Mouse (Mus musculus): ENCODE measurements around the gene Slc26a1. TPM values are rescaled to one million over a fixed set of nuclear protein-coding genes. Genes with fewer than 3 reads are reported as not detected.

Gene Slc26a1
- not detected for total RNA-seq (2021)

GRCm38 (mm10) chr5:108675251-108675816 is at the start of gene Slc26a1:
TSS of gene Slc26a1 (minus strand) at chr5:108675569.
- DNase-seq = no peak
- intact Hi-C loops (cut with DNase I) = no loop called here

GRCm38 (mm10) chr5:108724006-108724405 is 48.6 kb upstream of the Slc26a1 start:
- DNase-seq = no peak
- intact Hi-C loops (cut with DNase I) = no loop called here

DNA sequence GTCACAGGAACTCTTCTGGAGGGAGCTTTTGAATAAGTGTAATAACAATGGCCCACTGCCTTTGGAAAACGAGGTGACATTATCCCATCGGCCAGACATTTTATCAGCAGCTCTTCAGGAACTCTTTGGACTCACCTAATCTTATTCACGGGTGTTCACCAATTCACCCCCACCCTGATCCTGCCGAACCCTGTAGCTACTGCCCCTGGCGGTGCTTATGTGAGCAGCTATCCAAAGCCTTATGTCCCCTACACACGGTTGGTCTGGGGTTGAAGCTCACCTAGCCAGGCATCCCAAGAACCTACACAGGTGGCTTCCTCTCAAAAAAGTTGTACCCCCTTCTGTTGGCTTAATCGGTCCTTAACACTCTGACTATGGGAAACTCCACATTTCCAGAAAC is 44.4 kb upstream of the Slc26a1 start:
- no peak for DNase-seq
- intact Hi-C loops (cut with DNase I) = no loop called here

DNA sequence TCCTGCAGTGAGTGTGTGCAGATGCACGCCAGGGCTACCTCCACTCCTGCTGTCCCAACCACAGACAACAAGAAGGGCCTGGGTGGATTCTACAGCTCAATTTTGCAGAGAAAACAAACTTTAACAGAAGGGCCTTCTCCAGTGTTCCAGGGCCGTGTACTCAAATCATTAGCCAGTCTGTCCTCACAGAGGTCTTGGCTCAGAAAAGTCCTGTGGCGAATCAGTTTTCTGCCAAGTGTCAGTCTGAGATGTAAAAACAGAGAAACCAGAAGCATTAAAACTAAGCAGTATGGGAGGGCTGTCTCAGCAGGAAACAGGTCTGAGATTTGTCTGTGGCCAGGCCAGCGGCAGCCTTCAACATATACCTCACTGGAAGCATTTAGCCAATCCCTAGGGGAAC is 42.7 kb upstream of the Slc26a1 start:
- DNase-seq = no peak
- intact Hi-C loops (cut with DNase I) = no loop called here

- intact Hi-C loops (cut with DNase I) = no loop called here
These were observed 40.6 kb upstream of the Slc26a1 start for GRCm38 (mm10) chr5:108715974-108716373.

DNA sequence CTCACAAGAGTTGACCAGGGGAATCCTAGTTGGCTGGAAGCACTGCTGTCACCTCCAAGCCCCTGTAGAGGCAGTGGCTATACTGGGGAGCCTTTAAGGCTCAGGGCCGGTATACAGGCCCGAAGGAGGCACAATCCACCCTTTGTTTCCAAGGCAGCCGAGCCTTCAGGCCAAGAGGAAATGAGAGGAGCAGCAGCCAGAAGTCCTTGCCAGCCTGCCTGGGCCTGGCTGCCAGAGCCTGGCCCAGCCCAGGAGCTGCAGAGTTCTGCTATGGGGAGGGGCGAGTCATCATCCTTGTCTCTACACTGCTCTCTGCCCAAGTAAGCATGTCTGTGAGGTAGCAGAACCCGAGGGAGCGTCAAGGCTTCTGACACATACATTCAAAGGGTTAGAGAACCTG is 38.8 kb upstream of the Slc26a1 start:
- peak in 1 of 2 experiments; percentile 25 for DNase-seq
- intact Hi-C loops (cut with DNase I) = no loop called here

More at GRCm38 (mm10) chr5:108715974-108716373, 40.6 kb upstream of the Slc26a1 start:
- DNase-seq = no peak

- intact Hi-C loops (cut with DNase I) = no loop called here
- no peak for DNase-seq
These were observed 38.3 kb upstream of the Slc26a1 start for GRCm38 (mm10) chr5:108713691-108714090.

DNA sequence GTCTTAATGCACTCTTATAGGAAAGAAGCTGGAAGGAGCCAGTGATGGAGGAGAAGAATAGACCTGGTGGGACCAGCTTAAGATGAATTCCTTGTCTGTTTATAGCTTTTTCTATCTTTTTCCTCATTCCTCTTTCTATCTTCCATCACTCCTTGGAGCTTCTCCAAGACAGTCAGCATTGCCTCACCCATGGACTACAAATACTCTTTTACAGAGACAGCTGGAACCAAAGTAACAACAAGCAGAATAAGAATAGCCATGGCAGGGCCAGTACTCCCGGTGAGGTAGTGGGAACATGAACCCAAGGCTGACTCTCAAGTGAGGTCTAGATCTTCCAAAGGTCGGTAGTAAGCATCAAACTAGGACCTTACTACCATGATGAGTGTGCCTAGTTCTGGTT is 37.7 kb upstream of the Slc26a1 start:
- intact Hi-C loops (cut with DNase I) = no loop called here
- no peak for DNase-seq

GRCm38 (mm10) chr5:108711968-108712367 is 36.6 kb upstream of the Slc26a1 start:
- no peak for DNase-seq
- intact Hi-C loops (cut with DNase I) = no loop called here

GRCm38 (mm10) chr5:108708981-108709731 is 33.8 kb upstream of the Slc26a1 start:
- no peak for DNase-seq
- intact Hi-C loops (cut with DNase I) = no loop called here

- intact Hi-C loops (cut with DNase I) = no loop called here
- DNase-seq = no peak
These were observed 33.0 kb upstream of the Slc26a1 start for GRCm38 (mm10) chr5:108708419-108708818.

DNA sequence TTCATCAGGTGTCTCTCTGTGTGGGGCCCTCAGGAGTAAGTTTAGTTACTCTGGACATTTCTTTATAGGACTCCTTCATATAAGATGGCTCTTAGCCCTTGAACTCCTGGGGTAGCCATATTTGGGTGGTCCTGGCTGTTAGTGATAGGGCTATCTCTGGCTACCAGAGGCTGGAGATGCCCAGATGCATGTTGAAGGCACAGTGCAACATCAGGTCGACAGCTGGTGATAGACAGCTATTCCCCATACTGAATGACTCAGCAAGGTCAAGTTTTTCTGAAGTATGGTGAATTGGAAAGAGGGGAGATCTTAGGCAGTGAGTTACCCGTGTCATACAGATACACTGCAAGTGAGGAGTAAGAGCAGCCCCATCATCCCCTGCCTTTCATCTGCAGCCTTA is 32.4 kb upstream of the Slc26a1 start:
- intact Hi-C loops (cut with DNase I) = no loop called here
- no peak for DNase-seq

- DNase-seq = no peak
- intact Hi-C loops (cut with DNase I) = no loop called here
These were observed 28.6 kb upstream of the Slc26a1 start for GRCm38 (mm10) chr5:108703754-108704626.

- intact Hi-C loops (cut with DNase I) = no loop called here
- no peak for DNase-seq
These were observed 26.1 kb upstream of the Slc26a1 start for GRCm38 (mm10) chr5:108701341-108702021.

DNA sequence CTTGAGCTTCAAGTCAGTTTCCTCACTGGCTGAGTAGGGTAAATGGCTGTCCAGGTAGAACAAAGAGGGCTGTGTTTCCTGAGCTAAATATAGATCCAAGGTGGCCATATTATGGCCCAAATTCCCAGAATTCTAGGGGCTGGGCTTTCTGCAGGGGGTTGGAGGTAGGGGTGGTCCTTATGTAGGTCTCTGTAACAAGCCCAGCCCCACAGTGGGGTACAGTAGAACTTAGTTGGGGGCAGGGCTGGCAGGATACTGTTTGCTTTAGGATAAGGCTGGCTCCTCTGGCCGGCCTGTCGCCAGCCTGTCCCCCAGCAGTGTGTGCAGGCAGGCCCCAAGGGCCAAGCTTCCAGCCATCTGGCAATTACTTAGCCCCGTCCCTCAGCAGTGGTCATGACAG is 25.0 kb upstream of the Slc26a1 start:
- DNase-seq = no peak
- intact Hi-C loops (cut with DNase I) = no loop called here

- DNase-seq = no peak
- intact Hi-C loops (cut with DNase I) = no loop called here
These were observed 22.0 kb upstream of the Slc26a1 start for GRCm38 (mm10) chr5:108697341-108697753.

DNA sequence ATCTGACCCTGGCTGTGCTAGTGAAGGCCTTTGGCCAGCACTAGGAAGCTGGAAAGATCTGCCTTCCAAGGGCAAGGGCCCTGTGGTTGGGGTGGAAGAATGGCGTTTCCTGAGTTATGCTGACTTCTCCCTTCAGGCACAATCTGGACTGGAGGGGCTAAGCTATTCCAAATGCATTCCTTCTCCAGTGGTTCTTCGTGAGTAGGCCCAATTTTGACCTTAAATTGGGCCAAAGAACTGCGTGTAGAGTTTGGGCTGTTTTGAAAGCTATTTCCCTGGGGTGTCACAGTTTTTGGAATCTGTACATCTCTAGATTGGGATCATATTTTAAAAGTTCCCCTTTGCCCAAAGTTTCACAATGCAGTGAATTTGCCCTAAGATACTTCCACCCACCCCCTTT is 21.2 kb upstream of the Slc26a1 start:
- intact Hi-C loops (cut with DNase I) = no loop called here
- no peak for DNase-seq

DNA sequence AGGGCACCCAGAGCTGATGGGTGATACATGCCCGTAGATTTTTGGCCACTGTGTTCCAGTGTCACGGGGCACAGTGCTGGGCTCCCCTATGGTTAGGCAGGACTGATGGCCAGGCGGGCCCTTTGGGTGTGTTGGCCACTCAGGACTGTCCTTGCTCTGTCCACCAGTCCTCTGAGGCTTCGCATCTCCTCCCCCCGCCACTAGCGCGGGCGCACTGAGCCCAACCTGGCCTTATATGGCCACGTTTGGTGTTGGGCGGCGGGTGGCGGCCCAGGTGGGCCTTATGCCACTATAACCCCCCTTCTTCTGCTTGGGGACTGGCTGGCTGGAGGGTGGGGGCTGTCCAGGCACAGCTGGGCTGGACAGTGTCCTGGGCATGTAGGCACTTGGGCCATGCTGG is 20.5 kb upstream of the Slc26a1 start:
- intact Hi-C loops (cut with DNase I) = no loop called here

DNA sequence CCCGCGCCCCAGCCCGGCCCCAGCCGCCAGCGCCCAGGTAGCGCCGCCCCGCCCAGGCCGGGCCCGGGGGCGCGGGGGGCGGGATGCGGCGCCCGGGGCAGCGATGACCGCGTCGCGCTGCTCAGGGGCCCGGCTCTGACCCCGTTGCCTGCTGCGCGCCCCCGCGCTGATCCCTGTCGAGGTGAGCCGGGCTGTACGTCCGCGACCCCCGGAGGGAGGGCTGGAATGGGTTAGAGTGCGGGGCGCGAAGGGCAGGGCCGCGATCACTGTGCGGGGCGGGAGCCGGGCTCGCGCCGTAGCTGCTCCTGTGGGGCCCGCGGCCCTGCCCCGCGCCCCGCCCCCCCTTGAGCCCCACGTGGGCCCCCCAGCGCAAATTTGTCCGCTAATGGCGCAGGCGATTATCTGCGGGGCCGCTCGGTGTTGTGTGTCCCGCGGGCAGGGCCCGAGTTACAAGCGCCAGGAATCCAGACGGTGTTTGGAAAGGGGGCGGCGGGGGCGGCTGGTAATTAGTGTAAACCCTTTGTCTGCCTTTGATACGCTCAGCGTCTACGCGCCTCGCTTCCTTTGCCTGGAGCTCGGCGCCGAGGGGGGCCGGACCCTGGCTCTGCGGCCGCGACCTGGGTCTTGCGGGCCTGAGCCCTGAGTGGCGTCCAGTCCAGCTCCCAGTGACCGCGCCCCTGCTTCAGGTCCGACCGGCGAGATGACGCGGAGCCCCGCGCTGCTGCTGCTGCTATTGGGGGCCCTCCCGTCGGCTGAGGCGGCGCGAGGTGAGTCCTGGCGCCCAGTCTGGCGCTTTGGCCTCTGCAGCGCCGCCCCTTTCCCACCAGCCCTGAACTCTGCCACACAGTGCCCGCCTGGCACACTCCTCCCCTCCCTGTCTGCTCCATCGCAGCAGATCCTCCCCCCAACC is 19.2 kb upstream of the Slc26a1 start:
- intact Hi-C loops (cut with DNase I) = no loop called here
- peak; percentile 29 to 38 for DNase-seq

More for the DNA sequence above, 20.5 kb upstream of the Slc26a1 start:
- DNase-seq = no peak

DNA sequence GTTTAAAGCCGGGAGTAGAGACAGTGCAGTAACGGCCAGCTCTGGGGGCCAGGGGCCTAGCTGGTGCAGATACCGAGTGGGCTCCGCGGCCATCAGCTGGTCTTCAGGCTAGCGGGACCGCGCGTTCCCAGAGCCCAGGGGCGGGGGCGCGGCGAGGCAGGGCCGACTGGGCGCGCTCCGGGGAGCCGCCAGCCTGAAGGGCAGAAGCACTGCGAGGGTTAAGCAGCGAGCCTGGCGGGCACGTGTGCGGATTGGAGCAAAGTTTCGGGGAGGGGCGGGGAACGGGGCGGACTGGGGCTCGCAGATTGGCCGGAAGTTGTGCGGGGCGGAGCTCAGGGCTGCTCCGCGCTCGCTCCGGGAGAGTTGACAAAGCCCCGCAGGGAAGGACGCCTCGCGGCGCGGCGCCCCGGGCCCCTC is 18.5 kb upstream of the Slc26a1 start:
- DNase-seq = peak; percentile 81 to 85
- intact Hi-C loops (cut with DNase I) = loop anchor here (2.0 kb wide), 1 partner anchor 33 kb away; no protein-coding TSS in a partner anchor

Data from heart, postnatal 36 days (tissue).